ENCODE assay signal across 7 mouse cellular contexts in genomic region chr2:121415103-121415502, GRCm38 (mm10). TPM values are rescaled to one million over a fixed set of nuclear protein-coding genes. Genes with fewer than 3 reads are reported as not detected.
A peak's percentile ranks its signal among the peaks of the same experiment; 100 is the strongest.
DNase-seq lines count a peak whose midpoint lies in the region; ATAC-seq and TF ChIP-seq lines count a peak whose summit lies in the region.

No protein-coding gene starts in this region.

- peak overlapping the region; percentile 98 for H3K9ac ChIP-seq in forebrain, embryonic 14.5 days (ENCODE audit: low read length)
- peak overlapping the region; percentile 50 for H3K9ac ChIP-seq in liver, embryonic 11.5 days (ENCODE audit: low read depth, low read length)
- H3K9ac ChIP-seq in stomach, postnatal 0 days (ENCODE audit: low read length): no peak overlapping the region

- no peaks in the 10 kb centered on the region for H3K9me3 ChIP-seq in megakaryocyte, embryonic 14.5 days
- H3K9me3 ChIP-seq in forebrain, embryonic 14.5 days (replicated peaks; ENCODE audit: control insufficient read depth, low read length): no peaks in the 10 kb centered on the region
- H3K9me3 ChIP-seq in liver, embryonic 11.5 days (ENCODE audit: control insufficient read depth, low read length): no peaks in the 10 kb centered on the region
- no peaks in the 10 kb centered on the region for H3K9me3 ChIP-seq in stomach, postnatal 0 days (ENCODE audit: control insufficient read depth, low read length)

- no peak for TF ChIP-seq EP300 in stomach, postnatal 0 days (optimal IDR thresholded peaks at IDR 0.05)

- H3K36me3 ChIP-seq in megakaryocyte, embryonic 14.5 days (replicated peaks; ENCODE audit: low read length): peaks cover 53% of the 10 kb centered on the region
- H3K36me3 ChIP-seq in forebrain, embryonic 14.5 days (ENCODE audit: control insufficient read depth, insufficient read depth, low read length): peaks cover 23% of the 10 kb centered on the region
- peaks cover 15% of the 10 kb centered on the region for H3K36me3 ChIP-seq in liver, embryonic 11.5 days (ENCODE audit: control insufficient read depth, insufficient read depth, low read length)
- H3K36me3 ChIP-seq in stomach, postnatal 0 days (ENCODE audit: control insufficient read depth, insufficient read depth, low read length): 0 out of 2 replicates have a peak, but pooled peaks cover 2% of the 10 kb centered on the region

- peaks cover 55% of the 10 kb centered on the region for H3K4me1 ChIP-seq in megakaryocyte, embryonic 14.5 days
- H3K4me1 ChIP-seq in forebrain, embryonic 14.5 days (ENCODE audit: control insufficient read depth, insufficient read depth, low read length): peaks cover 14% of the 10 kb centered on the region
- H3K4me1 ChIP-seq in liver, embryonic 11.5 days (replicated peaks; ENCODE audit: control insufficient read depth, insufficient read depth, low read length): peaks cover 13% of the 10 kb centered on the region
- H3K4me1 ChIP-seq in stomach, postnatal 0 days (replicated peaks; ENCODE audit: control insufficient read depth, insufficient read depth): no peaks in the 10 kb centered on the region

- no peak for ATAC-seq in megakaryocyte, adult 5-6 weeks (ENCODE audit: poor library complexity, severe bottlenecking)
- ATAC-seq in forebrain, embryonic 14.5 days: no peak
- ATAC-seq in liver, embryonic 11.5 days (replicated peaks; ENCODE audit: low FRiP score): no peak
- no peak for ATAC-seq in stomach, postnatal 0 days (ENCODE audit: low FRiP score, low TSS enrichment)

- peak overlapping the region; percentile 81 for H3K4me2 ChIP-seq in forebrain, embryonic 14.5 days (ENCODE audit: low read length)
- H3K4me2 ChIP-seq in liver, embryonic 11.5 days: peak overlapping the region; percentile 76
- peak overlapping the region; percentile 60 for H3K4me2 ChIP-seq in stomach, postnatal 0 days (replicated peaks; ENCODE audit: low read depth)

- H3K27me3 ChIP-seq in megakaryocyte, embryonic 14.5 days (replicated peaks): no peaks in the 10 kb centered on the region
- H3K27me3 ChIP-seq in forebrain, embryonic 14.5 days (replicated peaks; ENCODE audit: control insufficient read depth, insufficient read depth, low read length): no peaks in the 10 kb centered on the region
- H3K27me3 ChIP-seq in liver, embryonic 11.5 days (replicated peaks; ENCODE audit: control insufficient read depth, insufficient read depth, low read length): no peaks in the 10 kb centered on the region
- no peaks in the 10 kb centered on the region for H3K27me3 ChIP-seq in stomach, postnatal 0 days (ENCODE audit: control insufficient read depth, insufficient read depth, low read length)

- H3K27ac ChIP-seq in forebrain, embryonic 14.5 days (ENCODE audit: low read depth, low read length): no peak overlapping the region
- no peak overlapping the region for H3K27ac ChIP-seq in liver, embryonic 11.5 days (ENCODE audit: low read depth, low read length)
- no peak overlapping the region for H3K27ac ChIP-seq in stomach, postnatal 0 days (replicated peaks)

- DNase-seq in forebrain, embryonic 14.5 days (ENCODE audit: low spot score): no peak
- no peak for DNase-seq in liver, embryonic 11.5 days (ENCODE audit: low spot score)
- DNase-seq in stomach, postnatal 0 days (ENCODE audit: low spot score): no peak
- DNase-seq in Muller cell, postnatal 12 days (ENCODE audit: inconsistent ontology term): no peak
- no peak for DNase-seq in thymus, postnatal 14 days

- TF ChIP-seq CTCF in stomach, postnatal 0 days (IDR thresholded peaks at IDR 0.05; ENCODE audit: low read depth): no peak

- H3K4me3 ChIP-seq in megakaryocyte, embryonic 14.5 days (replicated peaks): peak overlapping the region; percentile 99
- H3K4me3 ChIP-seq in forebrain, embryonic 14.5 days (ENCODE audit: low read depth, low read length): peak overlapping the region; percentile 97
- peak overlapping the region; percentile 94 for H3K4me3 ChIP-seq in liver, embryonic 11.5 days (ENCODE audit: low read depth, low read length)
- peak overlapping the region; percentile 97 for H3K4me3 ChIP-seq in stomach, postnatal 0 days (ENCODE audit: low read depth, low read length)

- WGBS in forebrain, embryonic 14.5 days: 64% methylated on average over 3 of the region's 3 CpGs
- WGBS in liver, embryonic 11.5 days: 47% methylated on average over 3 of the region's 3 CpGs
- WGBS in stomach, postnatal 0 days: 34% methylated on average over 3 of the region's 3 CpGs

RNA-seq across cellular contexts. Expression of gene Catsper2, which starts 1.5 kb away (rescaled TPM):
- polyA plus RNA-seq in megakaryocyte, embryonic 14.5 days (2012; ENCODE audit: insufficient read depth, low replicate concordance): 0.10 TPM in 1 of 2 replicates, not detected in the other
- 0.98 and 2.1 TPM in 2 replicates for total RNA-seq in megakaryocyte, adult 5-6 weeks (2015)
- total RNA-seq in megakaryocyte, adult 5-6 weeks (2017): 0.89 and 1.4 TPM in 2 replicates
- polyA plus RNA-seq in forebrain, embryonic 14.5 days (2014; fragmentation: Nextera tagmentation; extraction: Ambion mirVana): 2.0 and 3.2 TPM in 2 replicates
- 1.6 and 1.7 TPM in 2 replicates for polyA plus RNA-seq in liver, embryonic 11.5 days (2014; fragmentation: Nextera tagmentation; extraction: Ambion mirVana)
- 1.0 and 1.3 TPM in 2 replicates for polyA plus RNA-seq in stomach, postnatal 0 days (2015; fragmentation: Nextera tagmentation; extraction: Ambion mirVana)

RNA-seq across cellular contexts. Expression of gene Pdia3, which starts 1.5 kb away (rescaled TPM):
- 332 and 1,563 TPM in 2 replicates for polyA plus RNA-seq in megakaryocyte, embryonic 14.5 days (2012; ENCODE audit: insufficient read depth, low replicate concordance)
- 273 and 278 TPM in 2 replicates for total RNA-seq in megakaryocyte, adult 5-6 weeks (2015)
- total RNA-seq in megakaryocyte, adult 5-6 weeks (2017): 222 and 236 TPM in 2 replicates
- polyA plus RNA-seq in forebrain, embryonic 14.5 days (2014; fragmentation: Nextera tagmentation; extraction: Ambion mirVana): 174 and 205 TPM in 2 replicates
- polyA plus RNA-seq in liver, embryonic 11.5 days (2014; fragmentation: Nextera tagmentation; extraction: Ambion mirVana): 491 and 541 TPM in 2 replicates
- polyA plus RNA-seq in stomach, postnatal 0 days (2015; fragmentation: Nextera tagmentation; extraction: Ambion mirVana): 613 and 617 TPM in 2 replicates

RNA-seq across cellular contexts. Expression of gene Strc, which starts 28.1 kb away (rescaled TPM):
- polyA plus RNA-seq in megakaryocyte, embryonic 14.5 days (2012; ENCODE audit: insufficient read depth, low replicate concordance): not detected in 2 replicates
- total RNA-seq in megakaryocyte, adult 5-6 weeks (2015): not detected in 2 replicates
- not detected in 2 replicates for total RNA-seq in megakaryocyte, adult 5-6 weeks (2017)
- polyA plus RNA-seq in forebrain, embryonic 14.5 days (2014; fragmentation: Nextera tagmentation; extraction: Ambion mirVana): 0.05 TPM in 1 of 2 replicates, not detected in the other
- polyA plus RNA-seq in liver, embryonic 11.5 days (2014; fragmentation: Nextera tagmentation; extraction: Ambion mirVana): not detected in 2 replicates
- polyA plus RNA-seq in stomach, postnatal 0 days (2015; fragmentation: Nextera tagmentation; extraction: Ambion mirVana): 0.01 and 0.04 TPM in 2 replicates

RNA-seq across cellular contexts. Expression of gene Ell3, which starts 29.0 kb away (rescaled TPM):
- not detected in 2 replicates for polyA plus RNA-seq in megakaryocyte, embryonic 14.5 days (2012; ENCODE audit: insufficient read depth, low replicate concordance)
- total RNA-seq in megakaryocyte, adult 5-6 weeks (2015): not detected in 2 replicates
- total RNA-seq in megakaryocyte, adult 5-6 weeks (2017): not detected in 2 replicates
- 0.86 and 1.2 TPM in 2 replicates for polyA plus RNA-seq in forebrain, embryonic 14.5 days (2014; fragmentation: Nextera tagmentation; extraction: Ambion mirVana)
- polyA plus RNA-seq in liver, embryonic 11.5 days (2014; fragmentation: Nextera tagmentation; extraction: Ambion mirVana): 2.6 and 4.3 TPM in 2 replicates
- polyA plus RNA-seq in stomach, postnatal 0 days (2015; fragmentation: Nextera tagmentation; extraction: Ambion mirVana): 4.9 and 5.4 TPM in 2 replicates

RNA-seq across cellular contexts. Expression of gene Serf2, which starts 33.9 kb away (rescaled TPM):
- 78.6 and 558 TPM in 2 replicates for polyA plus RNA-seq in megakaryocyte, embryonic 14.5 days (2012; ENCODE audit: insufficient read depth, low replicate concordance)
- 390 and 393 TPM in 2 replicates for total RNA-seq in megakaryocyte, adult 5-6 weeks (2015)
- 216 and 267 TPM in 2 replicates for total RNA-seq in megakaryocyte, adult 5-6 weeks (2017)
- 388 and 442 TPM in 2 replicates for polyA plus RNA-seq in forebrain, embryonic 14.5 days (2014; fragmentation: Nextera tagmentation; extraction: Ambion mirVana)
- 385 and 481 TPM in 2 replicates for polyA plus RNA-seq in liver, embryonic 11.5 days (2014; fragmentation: Nextera tagmentation; extraction: Ambion mirVana)
- polyA plus RNA-seq in stomach, postnatal 0 days (2015; fragmentation: Nextera tagmentation; extraction: Ambion mirVana): 416 and 486 TPM in 2 replicates
